Mouse (Mus musculus): ENCODE data around the gene Cd28. TPM values are rescaled to one million over a fixed set of nuclear protein-coding genes. Genes with fewer than 3 reads are reported as not detected.

The Cd28 gene
- total RNA-seq, 4 experiments from 2014 or later: 0.27 to 0.47 (median 0.36) TPM; not detected in 1

DNA sequence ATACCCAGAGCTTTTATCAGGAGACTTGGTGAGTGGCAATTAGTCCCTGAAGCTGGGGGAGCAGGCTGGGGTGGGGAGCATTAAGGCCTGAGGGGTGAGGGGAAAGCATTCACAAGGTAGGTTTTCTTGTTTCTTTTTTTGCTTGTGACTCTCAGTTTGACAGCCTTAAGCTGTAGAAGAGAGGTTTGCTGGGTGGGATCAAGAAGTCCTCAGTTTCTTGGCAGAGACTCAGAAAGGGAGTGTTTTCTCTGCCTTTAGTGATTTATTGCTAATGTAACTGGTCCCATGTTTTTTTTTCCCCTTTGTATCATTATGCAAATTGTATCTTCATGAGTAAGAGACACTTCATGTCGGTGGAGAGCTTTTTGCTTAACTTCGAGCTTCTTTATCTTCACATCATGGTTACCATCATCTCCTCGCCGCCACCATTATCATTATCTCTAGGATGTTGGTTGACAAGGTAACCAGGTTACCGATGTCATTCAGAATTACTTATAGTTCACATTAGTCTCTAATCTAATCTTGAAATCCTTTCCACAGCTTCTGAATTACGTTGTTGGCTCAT is 33.7 kb downstream of the Cd28 start:
- no peak for DNase-seq (ENCODE audit: low spot score in 2 of 2)

DNA sequence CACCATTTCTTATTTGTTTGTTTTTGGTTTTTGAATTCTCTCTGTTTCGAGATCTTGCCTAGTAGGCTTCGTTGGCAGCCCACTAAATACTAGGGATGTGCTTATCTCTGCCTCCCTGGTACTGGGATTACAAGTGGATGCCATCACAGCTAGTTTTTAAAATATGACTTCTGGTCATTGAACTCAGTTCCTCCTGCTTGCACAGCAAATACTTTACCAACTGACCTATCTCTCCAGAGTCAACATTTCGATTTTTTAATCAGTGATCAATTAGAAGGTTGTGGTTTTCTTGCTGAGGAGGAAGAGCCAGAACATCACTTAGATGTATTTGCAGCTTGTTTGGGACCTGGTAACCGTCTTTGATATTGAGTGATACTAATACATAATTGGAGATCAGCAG is 34.4 kb downstream of the Cd28 start:
- DNase-seq (ENCODE audit: low spot score in 2 of 2): no peak

DNA sequence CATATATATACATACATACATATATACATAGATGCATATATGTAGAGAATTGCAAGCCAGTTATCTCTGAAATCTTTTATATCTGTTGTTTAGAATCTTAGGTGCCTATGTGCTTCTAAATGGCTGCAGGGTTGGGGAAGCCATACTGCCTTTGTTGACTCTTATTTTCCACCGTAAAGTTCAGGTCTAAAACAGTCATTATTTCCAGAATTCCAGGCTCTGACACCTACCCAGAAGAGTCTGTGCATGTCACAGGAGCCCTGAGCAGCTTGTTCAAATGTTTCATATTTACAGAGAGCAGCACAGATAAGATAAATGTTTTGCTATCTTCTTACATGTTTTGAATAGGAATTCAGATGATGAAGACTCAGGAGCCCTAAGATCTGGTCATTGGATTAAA is 36.4 kb downstream of the Cd28 start:
- no peak for DNase-seq (ENCODE audit: low spot score in 2 of 2)

DNA sequence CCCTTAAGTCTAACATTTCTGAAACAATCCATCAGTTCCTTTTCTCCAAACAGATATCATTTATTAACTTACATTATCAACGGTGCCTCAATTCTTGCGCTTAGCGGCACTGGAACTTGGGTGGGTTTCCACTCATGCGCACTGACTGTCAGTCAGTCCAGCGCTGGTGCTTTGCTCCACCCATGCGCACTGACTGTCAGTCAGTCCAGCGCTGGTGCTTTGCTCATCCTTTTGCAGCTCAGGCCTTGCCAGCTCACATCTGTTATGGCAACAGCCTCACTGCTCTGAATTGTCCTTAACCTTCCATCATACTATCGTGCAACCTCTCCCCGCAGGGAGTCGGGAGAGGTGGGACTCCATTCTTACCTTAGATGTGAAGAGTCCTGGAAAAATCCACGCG is 37.4 kb downstream of the Cd28 start:
- no peak for DNase-seq (ENCODE audit: low spot score in 2 of 2)

DNA sequence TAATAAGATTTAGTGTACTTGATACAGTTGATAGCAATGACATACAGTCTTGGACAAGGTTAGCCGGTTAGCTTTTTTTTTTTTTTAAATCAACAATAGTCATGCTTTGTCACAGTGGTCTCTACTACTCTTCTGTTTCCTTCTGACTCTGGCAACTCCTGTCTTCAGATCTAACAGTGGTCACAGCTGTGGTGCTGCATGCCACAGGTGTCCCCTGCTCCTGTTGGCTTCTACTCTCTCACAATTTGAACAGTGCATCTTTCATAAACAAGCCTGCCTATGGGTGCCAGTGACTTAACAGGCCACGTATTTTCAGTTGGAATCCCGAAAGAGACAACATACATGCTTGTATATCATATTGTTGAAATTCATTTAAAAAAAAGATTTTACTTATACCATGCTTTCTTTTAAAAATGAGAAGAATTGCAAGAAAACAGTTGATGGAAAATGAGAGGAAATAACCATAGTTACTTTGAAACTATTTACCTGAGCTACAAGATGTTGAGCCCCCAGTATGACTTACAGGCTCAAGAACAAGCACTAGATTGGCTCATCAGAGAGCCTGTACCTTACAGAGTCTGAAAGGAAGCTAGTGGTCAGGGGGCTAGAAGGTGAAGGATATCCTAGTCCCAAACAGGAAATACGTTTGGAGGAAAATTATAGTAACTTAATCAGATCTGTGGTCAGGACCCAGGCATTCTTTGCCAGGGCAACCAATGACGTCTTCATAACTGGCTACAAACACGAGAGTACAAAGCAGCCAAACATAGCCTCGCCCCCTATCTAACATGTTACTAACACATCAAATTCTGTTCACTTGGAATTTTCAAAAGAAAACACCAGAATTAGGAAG is 39.0 kb downstream of the Cd28 start:
- DNase-seq (ENCODE audit: low spot score in 2 of 2): no peak

DNA sequence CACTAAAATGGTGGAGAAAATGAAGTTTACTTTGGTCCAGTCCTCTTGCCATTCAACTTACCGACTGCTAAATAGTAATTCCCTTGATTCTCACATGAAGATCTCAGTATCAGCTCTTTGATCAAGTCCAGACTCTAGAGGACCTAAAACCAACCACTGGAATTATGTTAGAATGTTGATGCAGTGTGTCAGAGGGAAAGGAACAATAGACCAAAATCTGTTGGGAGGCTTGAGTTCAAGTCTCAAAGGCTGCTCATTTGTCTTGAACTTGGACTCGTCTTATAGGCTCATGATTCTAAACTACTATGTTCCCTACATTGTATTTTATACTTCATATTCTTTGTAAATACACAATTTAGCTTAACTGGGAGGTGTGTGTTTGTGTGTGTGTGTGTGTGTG is 41.0 kb downstream of the Cd28 start:
- no peak for DNase-seq (ENCODE audit: low spot score in 2 of 2)

DNA sequence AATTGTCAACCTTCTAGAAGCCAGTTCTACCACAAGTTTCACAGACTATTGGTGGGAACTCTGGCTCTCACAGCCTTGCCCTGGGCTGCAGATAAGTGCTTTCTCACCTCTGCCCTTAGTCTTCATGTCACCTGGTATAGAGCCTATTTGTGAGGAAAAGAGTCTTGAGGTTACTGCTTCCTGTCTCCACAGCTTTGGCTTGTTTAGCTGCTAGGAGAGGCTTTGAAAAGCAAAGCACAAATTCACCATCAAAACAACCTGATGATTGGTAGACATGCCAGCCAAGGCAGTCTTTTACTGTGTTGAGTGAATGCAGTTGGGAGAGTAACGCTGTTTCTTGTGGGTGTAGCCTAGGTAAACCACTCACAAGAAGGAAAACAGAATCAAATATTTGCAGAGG is 41.6 kb downstream of the Cd28 start:
- DNase-seq (ENCODE audit: low spot score in 2 of 2): no peak

DNA sequence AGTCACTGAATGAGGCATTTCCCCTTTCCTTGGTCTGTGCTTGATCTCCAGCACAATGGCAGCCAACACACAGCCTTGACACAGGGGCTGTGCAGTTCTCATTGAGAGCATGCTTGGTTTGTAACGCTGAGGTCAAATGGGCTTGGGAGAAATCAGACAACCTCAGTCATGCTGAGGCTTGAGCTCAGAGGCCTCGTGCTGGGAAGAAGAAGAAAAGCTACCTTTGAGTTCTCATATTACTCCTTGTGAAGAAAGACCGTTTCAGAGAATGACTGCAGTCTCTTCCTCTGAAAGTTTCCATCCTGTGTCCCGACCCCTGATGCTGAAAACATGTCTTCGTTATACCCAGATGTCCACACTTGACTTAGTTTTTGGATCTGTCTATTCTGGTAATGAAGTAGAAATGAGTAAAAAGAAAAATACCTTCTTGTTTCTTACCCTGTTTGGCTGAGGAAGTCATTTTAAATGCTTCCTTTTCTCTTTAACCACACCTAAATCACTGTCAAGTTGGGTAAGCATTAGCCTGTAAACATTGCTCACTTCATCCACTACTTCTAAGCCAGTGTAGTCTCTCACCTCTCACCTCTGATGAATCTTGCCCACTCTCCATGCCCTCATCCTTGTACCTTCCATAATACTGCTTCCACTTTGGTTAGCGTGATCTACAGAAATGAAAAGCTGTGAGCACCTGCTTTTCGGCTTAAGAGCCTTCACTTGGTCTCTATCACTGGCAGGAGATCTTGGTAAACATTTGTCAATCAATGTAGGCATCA is 43.1 kb downstream of the Cd28 start:
- DNase-seq (ENCODE audit: low spot score in 2 of 2): no peak

DNA sequence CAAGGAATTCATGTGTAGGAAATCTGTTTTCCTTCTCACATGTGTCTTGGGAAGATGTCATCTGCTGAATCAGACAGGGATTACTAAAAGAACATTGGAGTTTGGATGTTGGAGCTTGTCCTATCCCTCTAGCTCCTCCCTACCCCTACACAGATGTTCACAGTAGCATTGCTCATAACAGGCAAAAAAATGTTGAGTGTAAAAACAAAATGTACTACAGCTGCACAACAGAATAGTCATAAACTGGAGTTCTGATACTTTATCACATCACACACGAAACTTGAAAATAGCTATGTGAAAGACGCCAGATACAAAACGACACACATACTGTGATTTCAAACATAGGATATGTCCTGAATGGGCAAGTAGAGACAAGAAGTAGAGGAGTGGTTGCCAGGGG is 43.9 kb downstream of the Cd28 start:
- DNase-seq (ENCODE audit: low spot score in 2 of 2): no peak

DNA sequence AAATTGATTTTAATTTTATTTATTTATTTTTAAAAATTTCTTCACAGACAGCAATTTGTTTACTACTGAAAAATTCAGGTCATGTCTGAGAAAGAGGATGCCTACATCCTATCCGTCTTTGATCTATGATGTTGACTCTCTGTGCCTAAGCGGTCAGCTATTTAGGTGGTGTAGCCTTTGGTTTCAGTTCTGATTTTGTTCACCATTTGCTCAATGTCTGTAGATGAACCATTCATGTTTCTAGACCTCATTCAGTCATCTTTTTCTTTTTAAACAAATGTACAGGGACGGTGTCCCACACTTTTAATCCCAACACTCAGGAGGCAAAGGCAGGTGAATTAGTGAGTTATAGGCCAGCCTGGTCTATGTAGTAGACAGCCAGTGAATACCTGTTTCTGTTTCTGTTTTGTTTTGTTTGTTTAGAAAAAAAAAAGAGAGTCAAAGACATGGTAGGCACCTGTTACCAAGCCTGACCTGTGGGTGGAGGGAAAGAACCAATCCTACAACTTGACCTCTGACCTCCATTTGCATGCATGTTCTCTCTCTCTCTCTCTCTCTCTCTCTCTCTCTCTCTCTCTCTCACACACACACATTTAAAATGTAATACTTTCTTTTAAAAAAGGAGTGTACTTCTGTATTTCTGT is 45.0 kb downstream of the Cd28 start:
- DNase-seq (ENCODE audit: low spot score in 2 of 2): no peak

DNA sequence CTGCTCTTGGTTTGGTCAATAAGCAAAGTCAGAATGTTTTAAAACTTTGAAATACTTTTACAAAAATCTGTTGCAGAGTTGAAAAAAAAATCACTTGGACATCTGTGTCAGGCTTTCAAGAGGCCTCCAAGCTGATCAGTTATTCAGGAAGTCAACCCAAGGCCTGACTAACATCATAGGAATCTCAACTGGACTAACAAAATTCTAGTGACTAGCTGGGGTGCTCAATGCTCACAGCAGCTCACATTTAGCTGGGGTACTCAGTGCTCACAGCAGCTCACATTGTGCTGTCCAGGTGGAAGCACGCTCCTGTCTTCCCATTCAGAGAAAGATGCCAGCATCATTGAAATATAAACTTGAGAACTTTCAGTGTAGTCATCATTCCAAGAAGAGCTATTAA is 45.9 kb downstream of the Cd28 start:
- no peak for DNase-seq (ENCODE audit: low spot score in 2 of 2)

DNA sequence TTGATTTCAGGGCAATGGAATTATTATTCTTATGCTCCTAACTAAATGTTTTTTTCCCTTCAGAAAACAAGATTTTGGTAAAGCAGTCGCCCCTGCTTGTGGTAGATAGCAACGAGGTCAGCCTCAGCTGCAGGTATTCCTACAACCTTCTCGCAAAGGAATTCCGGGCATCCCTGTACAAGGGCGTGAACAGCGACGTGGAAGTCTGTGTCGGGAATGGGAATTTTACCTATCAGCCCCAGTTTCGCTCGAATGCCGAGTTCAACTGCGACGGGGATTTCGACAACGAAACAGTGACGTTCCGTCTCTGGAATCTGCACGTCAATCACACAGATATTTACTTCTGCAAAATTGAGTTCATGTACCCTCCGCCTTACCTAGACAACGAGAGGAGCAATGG is 46.3 kb downstream of the Cd28 start:
- DNase-seq (ENCODE audit: low spot score in 2 of 2): no peak

DNA sequence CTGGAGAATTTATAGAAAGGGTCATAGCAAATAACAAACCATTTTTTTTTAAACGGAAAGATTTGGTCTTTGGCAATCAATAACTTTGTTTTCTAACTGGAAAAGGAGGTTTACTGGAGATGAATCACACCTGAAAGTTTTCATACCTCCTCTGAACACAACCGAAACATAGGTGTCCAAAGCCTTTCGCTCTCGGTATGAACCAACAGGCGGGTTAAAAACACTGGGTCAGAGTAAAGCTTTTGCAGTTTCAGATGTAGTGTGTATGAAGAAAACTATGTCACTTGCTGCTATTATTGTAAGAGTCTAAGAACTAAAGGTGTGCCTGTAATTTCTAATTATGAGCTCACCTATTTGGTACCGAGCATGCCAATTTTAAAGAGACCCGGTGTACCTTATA is 55.2 kb downstream of the Cd28 start:
- DNase-seq (ENCODE audit: low spot score in 2 of 2): no peak

DNA sequence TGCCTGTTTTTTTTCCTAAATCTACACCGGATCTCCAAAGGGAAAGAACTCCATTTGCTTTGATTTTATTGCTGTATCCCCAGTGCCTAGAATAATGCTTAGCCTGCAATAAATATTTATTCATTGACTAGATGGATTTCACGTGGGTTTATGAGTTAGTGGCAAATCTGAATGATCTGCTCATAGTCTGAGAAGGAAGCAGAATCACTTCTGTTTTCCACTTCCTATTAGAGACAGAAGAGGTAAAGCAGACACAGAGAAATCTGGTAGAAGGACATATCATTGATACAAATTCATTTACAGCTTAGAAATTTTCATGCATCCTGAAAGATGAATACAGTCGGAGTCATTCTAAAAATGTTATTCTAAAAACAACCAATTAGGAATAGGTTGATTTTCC is 56.6 kb downstream of the Cd28 start:
- no peak for DNase-seq (ENCODE audit: low spot score in 2 of 2)

DNA sequence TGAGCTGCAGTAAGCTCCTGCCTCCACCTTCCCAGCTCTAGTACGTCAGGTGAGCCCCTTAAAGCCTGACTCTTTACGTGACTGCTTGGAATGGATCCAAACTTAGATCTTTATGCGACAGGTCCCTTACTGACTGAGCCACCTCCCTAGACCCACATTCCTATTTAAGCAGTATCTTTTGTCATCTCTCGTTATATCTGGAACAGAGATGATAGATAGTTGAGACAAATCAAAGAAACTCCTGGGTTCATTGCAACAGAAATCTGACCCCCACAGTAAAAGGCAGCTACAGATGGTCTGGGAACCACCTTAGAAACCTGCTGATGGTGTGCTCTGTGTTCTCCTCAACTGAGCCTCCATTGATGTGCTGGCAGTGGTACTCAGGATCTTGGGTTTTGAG is 59.6 kb downstream of the Cd28 start:
- DNase-seq (ENCODE audit: low spot score in 2 of 2): no peak

DNA sequence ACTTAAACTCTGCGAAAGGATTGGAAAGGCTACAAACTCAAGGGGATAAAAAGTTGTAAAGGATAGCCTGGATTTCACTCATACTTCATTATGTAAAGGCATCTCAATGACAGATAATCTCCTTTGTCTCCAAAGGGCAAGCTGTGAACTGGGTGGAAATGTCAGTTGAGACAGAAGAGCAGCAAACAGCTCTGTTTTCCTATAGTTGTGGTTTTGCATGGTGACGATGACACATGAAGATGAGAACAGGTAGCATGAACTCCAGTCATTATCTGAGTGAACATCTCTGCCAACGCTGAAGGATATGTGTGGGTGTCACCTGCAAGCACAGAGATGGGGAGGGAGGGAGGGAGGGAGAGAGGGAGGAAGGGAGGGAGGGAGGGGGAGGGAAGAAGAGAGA is 60.3 kb downstream of the Cd28 start:
- no peak for DNase-seq (ENCODE audit: low spot score in 2 of 2)

DNA sequence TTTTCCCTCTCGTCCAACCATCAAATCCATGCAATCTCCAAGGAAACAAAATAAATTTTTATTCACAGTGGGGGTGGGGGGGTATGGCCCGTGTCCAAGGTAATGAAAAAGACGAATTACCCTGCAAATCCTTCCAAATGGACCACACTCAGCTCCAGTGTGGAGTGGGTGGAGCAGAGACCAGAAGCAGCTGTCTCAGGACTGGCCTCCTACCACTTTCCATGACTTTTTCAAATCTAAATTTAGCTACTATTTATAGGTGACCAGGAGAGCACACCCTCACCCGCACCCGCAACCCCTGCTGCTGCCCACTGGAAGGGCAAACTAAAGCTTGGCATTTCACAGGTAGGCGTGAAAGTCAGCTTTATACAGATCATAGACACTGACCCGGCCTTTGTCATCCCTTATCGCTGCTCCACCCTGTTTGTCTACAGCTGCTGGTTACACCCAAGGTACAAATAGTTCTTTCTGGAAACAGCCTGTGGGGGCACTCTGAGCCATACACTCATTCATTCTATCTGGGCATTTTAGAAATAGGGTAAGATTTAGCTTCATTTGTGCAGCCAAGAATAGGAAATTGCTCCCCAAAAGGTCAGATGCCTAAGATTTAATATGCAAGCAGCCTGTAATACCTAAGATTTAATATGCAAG is 62.0 kb downstream of the Cd28 start:
- DNase-seq (ENCODE audit: low spot score in 2 of 2): no peak

DNA sequence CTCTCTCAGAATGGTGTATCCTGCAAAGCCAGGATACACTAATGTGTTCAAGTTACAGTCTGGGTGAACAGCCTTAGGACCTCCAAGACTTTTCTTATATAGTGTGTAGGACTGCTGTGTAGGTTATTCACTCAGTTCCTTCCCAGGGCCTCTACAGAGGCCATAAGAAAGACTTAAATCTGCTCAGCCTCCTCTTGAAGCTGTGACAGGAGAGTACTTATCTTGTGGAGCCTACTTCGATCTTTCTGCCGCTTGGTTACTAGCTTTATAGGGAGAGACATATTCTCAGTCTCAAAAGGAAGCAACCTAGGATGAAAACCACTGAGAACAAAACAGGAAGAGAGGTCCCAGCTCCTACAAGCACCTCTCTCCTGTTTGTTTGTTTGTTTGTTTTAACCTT is 62.6 kb downstream of the Cd28 start:
- DNase-seq (ENCODE audit: low spot score in 2 of 2): no peak

DNA sequence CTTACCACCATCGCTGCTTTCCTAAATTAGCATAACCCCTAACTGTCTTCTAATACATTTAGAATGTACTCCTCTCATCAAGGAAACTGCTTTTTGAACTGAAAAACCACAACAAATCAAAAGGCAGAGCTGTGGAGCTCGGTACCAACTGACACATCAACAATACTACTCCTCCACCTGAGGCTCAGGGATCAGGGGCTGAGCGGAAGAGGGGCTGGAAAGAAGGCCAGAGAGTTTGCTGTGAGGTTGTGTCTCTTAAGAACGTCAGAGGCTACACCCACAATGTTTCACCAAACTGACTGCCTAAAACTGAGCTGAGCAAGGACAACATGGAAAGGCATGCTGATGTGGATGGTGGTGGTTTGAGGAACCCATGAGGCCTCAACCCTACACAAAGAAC is 65.1 kb downstream of the Cd28 start:
- no peak for DNase-seq (ENCODE audit: low spot score in 2 of 2)

DNA sequence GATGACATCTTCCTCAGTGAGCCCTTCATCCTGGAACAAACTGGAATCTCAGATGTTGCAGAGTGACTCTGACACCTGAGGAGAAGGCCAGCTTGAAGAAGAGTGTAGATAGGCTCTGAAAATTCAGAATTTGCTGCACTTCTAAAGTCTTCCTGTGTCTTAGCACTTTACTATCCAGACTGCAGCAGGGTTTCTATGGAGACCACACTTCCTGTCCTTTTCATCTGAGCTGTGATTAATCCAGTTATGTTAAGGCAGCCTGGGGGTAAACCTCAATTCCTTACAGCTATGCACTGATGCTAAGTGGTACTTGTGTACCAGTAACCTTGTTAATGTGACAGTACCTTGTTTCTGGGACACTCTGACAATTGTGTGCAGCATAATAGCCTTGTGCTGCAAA is 77.1 kb downstream of the Cd28 start:
- DNase-seq (ENCODE audit: low spot score in 2 of 2): no peak

DNA sequence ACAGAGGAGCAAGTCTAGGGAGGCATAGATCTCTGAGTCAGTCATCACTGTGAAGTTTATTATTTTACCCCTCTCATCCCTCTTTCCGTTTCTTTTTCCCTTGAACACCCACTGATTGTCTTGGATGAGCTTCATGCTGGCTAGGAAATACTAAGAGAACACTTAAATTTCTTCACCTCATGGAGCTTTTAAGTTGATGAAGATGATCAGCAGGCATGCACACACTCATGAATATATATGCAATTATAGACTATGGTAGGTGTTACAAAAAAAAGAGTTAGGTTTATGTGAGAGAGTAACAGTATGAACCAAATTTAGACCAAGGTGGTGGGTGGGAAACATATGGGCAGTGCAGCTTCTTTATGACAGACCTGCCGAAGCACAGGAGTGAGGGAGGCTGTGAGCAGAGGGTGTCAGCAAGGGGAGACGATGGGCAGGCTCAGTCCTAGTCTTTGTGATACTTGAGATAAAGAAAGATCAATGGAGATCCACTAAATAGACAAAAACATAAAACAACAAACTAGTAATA is 79.1 kb downstream of the Cd28 start:
- DNase-seq (ENCODE audit: low spot score in 2 of 2): no peak
